Mouse (Mus musculus) neural tube, embryonic 10.5 days (tissue): ENCODE results near the gene Rsbn1l.

Experiments
- DNase-seq: peaks from one replicate; pipeline ENCODE4 v3.0.0-alpha.2; 2017; ENCODE audit warnings: low spot score; ENCODE audit errors: extremely low spot score

Gene Rsbn1l

DNA sequence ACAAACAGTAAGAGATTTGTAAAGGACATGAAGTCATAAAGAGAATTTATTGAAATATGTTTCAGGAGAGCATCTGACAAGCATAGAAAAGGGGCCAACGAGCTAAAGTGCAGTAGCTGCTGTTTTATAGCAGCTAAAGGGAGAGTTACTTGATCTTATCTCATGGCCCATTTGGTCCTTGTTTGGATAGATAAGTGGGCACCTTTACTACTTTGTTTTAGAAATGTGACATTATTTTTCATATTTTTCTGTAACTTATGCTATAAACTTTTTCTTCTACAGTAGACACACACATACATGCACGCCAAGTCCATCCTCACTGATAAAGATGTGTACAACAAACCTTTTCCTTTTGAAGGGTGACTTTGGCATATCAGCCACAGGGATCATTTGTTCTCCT lies 50.8 kb downstream of the Rsbn1l start:
- DNase-seq, result no peak

DNA sequence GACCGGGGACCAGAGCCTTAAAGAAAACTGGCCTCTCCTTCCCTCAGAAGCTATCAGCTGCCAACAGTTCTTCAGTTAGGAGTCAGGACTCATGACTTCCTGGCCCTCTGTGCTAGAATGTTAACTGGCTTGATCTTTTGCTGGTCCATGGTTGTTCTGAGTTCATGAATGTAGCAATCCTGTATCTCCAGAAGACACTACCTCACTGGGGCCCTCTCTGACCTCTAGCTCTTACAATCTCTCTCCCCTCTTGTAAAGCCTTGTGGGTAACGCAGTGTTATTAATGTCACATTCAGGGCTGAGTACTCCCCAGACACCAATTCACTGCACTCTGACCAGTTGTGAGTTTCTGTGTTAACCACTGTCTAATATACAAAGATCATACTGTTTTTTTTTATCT lies 51.6 kb downstream of the Rsbn1l start:
- no peak for DNase-seq

DNA sequence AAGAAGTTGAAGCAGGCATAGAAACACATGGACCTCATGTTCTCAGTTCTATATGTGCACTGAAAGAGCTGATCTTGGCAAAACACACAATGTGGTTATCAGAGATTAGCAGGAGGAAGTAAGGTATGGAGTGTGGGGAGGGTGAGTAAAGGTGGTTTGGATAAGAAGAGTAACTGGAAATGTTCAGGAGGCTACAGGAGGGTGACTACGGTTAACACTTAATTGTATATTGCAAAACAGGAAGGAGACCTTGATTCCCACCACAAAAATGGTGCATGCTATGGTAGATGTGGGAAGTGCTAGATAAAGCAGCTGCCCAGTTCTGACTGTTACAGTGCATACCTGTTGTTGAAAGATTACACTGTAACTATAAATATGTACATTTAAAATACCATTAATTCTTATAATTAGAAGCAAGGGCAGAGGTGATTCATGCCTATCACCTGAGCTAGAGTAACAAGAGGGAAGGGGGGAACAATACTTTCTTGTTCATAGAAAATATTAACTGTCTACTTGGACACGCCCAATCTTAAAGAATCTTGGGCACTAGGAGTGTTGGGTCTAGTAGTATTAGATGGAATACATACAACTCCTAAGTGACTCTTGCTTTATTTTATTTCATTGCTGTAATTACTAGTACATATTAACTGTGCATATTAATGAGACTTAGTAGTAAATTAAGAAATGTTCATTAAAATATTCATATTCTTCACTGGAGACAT lies 58.6 kb downstream of the Rsbn1l start:
- no peak for DNase-seq

DNA sequence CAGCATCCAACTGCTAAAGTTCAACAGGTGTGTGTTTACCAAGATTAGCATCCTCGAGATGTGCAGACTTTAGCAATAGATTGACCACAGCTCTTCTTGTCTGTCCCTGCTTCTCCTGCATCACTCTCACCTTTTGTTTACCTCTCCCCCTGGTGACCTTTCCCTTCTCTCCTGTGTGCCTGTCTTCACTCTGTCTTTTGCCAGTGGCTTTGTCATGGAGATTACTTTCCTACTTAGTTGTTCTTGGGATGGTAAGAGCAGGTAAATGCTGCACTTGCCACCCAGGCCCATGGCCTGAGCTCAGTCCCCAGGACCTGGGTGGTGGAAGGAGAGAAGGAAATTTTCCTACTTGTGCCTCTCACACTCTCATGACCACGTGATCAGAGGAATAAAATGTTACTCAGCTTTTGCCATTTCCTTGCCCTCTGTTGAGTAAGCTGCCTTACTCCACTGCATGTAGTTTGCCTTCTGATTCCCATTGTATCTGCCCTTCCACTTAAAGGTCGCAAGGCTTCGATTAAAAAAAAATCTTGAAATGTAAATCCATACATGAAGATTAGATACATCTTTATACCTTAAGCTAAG lies 72.1 kb downstream of the Rsbn1l start:
- no peak for DNase-seq

DNA sequence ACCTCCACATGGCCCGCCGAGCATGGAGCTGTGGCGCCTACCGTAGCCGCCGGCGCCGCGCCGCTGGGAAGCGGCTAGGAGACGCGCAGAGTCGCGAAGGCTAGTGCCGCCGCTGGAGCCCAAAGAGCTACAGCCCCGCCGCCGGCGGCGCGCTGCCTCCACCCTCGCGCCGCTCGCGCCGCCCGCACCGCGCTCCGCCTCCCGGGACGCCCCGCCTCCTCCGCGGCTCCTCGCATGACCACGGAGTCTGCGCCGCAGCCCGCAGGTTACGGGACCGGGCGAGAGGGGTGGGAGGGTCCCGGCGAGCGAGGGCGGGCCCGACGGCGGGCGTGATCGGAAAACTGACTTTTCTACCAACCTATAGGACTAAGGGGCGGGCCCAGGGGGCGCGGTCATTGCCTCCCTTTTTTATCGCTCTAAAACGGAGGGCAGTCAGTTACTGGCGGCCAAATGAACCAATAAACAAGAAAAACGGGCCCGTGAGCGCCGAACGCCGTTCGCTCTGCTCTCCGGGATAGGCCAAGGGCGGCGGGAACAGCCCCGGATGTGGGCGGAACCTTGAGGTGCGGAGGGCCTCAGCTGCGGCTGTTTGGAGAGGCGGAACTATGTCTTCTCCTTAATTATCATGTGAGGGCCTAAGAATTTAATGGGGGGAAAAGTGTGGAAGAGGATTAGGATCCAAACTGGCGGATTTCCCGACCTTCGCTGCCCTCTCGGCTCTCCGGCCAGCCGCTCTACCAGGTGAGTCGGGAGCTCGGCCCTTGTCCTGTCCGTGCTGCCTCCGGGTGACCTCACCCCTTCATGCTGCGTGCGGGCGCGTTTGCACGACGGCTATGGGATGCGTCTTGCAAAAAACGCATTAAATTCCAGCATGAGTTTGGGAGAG lies 74.0 kb downstream of the Rsbn1l start, which contains the start of the genes Phtf2 and Tmem60:
TSS of gene Phtf2 (minus strand) at position 210 of the 886 bp plus-strand sequence.
TSS of gene Tmem60 (plus strand) at position 277 of the 886 bp plus-strand sequence.
- peak; percentile 97 for DNase-seq

DNA sequence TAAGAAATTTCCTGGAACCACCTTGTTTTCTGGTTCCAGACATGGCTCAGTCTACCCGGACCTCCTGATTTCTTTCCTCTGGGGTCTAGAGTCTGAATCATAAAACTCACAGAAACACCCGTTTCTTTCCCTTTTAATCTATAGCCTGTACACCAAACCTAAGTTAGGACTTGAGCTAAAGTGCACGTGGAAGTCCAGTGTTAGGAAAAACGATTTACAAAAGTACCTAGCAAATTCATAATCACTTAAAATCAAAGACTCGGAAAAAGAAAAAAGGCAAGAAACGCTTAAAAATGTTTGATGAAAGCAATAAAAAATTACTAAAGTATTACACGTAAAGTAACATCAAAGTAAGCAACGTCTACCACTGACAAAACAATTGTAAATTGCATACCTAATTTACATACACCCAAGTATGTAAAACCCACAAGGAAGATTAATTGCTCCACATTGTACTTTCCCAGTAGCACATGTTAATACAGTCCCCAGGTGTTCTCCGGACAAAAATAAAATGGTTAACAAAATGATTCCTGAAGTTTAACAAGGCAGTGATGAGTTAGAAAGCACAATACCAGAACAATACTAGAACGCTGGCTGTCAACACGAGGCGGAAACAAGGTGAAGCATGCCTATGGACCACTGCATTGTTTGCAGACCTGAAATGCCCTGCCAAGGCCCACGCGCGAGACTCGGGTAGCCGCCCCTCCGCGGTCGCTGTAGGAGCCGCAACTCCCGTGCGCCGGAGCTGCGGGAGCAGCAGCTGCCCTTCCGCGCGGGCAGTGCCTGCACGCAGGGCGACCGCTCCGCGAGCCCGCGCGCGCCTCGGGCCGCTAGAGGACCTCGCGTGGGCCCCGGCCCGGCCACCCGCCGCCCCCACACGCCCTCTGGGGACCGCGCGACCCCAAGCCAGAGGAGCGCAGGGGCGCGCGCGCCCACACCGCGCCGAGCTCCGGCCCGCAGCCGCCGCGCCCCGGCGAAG lies 75.1 kb downstream of the Rsbn1l start:
- DNase-seq, result peak; percentile 68

DNA sequence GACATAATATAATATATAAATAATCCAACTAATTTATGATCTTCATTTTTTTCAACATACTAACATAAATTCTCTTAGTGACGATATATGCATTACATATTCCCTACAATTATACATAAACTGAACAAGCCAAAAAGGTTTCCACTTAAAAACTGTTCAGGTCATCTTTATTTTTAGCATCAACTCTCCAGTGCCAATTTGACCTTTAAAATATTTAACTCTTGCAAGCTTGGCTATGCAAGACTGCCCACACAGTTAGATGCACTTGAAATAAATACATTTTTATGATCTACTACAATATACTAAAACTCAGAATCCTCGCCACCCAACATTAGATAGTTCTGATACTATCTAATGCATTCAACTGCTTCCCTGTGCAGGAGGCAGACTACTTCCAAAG lies 75.8 kb downstream of the Rsbn1l start:
- no peak for DNase-seq

DNA sequence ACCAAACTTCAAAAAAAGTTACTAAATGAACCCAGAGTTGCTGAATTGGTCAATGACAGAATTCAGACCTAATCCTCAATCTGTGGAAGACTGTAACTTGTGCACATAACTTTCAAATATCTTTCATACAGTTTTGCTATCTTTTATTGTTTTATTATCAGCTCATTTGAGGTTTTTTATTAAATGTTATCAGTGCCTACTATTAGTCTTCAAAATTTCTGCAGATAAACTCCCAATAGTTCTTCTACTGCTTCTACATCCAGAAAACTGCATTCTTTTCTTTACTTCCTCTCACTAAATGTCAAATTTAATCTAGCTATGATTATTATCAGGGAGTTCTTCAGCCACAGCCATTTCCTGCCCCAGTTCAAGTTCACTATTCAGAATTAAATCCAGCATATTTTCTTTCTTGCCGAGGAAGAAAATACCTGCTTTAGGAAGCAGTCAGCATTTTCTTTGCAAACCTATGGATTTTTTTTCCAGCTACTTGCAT lies 79.2 kb downstream of the Rsbn1l start:
- no peak for DNase-seq

DNA sequence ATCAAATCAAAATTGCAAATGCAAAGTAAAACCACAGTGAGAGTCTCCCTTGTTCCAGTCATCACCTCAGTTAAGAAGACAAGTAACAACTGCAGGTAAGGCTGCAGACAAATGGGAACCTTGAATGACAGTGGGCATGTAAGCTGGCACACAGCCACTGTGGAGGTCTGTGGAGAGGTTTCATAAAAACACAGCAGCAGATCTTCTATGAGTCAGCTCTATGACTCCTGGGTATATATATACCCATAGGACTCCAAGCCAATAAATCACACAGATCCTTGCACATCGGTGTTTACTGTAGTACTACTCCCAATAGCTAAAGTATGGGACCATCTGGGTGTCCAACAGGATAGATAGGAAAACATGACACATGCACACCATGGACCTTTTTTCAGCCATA lies 83.1 kb downstream of the Rsbn1l start:
- DNase-seq, result no peak

DNA sequence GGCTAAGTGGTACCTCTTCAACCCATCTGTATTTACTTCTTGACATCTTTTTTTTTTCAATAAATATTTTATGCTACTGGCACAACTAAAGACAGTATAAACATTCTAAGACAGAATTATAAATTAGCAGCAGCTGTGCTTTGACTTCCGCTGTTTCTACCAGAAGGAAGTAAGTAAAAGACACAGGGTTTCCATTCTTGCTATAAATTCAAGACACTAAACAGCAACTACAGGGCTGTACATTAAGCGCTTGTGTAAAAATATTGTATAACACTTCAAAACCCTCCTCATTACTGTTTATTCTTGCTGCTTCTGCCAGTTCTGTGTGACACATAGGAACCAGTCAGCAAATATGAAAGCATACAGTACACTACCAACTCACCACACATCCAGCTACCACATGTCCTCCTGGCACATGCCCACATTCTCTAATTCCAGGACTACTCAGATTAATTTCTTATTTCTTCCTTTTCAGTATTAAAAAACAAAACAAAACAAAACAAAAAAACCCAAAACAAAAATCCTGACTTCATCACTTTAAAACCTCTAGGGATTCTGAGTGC lies 90.9 kb downstream of the Rsbn1l start:
- DNase-seq, result no peak

DNA sequence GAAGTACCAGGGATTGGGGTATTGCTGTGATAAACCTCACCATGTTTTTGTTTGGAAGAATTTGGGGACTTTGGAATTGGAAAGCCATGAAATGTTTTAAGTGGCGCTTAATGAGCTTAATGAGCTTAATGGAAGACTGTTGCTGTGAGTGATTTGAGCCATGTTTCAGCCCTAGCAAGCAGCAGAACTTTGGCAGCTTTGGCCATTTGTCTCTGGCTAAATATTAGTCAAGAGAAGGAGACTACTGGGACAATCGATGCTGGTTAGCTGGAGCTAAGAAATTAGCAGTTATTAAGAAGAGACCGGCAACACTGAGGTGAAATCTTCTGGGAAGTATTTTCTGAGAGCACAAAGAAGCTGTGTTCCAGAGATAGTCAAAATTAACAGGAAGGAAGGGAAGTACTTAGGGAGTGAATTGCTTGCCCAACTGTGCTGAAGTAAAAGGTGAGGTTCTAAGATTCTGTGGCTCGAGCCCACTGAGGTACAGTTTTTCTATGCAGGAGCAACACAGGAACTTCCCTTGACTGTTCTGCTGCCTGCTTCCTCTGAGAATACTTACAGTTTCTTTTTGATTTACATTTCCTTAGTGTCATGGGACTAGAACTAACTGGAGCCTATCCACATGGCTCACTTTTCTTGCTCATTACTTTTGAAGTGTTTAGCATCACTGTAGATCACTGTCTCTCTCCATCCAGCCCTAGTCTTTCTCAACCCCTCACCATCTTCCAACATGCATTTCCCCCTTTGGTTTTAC lies 91.8 kb downstream of the Rsbn1l start:
- no peak for DNase-seq

DNA sequence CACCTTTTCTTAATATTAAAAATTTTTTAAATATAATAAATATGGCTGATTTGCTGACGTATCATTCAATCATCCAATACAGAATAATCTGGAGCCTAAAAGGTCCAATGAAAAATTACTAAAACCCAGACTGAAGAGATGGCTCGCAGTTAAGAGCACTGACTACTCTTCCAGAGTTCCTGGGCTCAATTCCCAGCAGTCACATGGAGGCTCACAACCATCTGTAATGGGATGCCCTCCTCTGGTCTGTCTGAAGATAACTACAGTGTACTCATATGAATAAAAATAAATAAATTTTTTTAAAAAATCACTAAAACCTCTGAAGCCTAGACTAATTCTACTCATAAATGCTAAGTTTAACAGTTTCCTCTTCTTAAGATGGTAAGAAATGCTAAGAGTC lies 94.3 kb downstream of the Rsbn1l start:
- no peak for DNase-seq

DNA sequence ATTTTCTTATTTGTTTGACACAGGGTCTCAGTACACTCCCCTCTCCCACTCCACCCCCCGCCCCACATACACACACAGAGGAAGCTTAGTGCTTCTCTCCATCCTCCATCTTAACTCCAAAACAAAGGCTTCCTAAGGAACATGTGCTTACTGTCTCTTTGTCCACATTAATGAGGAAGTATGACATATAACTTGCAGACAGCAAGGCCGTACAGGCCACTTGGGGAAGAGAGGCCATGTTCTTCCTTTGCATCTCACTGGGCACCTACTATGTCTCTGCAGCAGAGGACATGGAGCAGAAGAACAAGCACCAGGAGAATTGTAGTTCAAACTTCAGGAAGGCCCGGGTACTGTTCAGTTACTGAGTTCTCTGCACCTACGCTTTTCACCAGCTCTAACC lies 95.6 kb downstream of the Rsbn1l start:
- no peak for DNase-seq

DNA sequence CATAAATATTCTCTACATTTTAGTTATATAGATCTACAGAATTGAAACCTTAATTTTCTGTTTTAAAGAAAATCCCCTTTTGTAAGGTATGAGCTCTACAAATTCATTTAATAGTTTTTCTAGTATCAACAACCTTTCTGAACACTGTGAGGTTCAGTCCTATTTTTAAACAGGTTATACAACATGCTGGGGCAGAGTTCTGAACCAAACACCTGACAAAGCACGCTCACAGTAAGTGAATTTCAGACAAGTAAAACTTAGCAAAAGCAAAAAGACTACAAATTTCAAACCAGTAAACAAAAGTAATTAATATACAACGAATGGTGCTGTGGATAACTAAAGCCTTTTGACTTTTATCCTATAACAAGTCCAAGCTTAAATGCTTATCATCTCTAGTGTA lies 97.8 kb downstream of the Rsbn1l start:
- no peak for DNase-seq

DNA sequence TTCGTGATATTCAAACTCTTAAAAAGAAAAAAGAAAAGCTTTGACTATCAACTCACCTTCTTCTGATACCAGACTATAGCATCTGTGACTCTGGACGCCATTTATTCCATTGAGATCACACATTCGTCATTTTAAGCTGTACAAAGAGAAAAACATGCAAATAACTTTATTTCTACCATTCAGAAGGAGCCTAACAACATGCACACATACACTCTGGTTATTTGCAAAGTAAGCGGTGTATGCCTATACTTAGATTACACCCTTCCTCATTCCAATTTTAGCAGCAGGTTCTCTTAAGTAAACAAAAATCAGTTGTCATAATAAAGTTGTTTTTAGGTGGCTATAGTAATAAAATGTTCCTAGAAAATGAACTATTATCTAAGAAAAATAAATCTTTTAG lies 101.1 kb downstream of the Rsbn1l start:
- no peak for DNase-seq

DNA sequence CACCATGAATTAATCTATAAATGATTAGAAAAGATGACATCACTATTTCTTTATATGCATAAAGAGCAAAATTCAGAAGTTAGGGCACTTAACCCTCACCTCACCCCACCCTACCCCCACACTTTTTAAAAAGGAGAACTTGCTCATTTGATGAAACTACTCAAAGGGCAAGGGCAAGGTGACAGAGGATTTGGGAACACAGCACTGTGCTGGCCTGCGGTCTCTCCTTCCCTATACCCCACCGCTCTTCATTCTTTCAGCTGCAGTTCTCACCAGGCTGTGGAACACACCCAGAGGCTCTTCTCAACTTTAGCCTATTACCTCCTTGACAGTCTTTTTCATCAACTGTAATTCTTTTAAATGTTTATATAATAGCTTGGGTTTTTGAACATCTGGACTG lies 109.2 kb downstream of the Rsbn1l start:
- DNase-seq, result no peak

DNA sequence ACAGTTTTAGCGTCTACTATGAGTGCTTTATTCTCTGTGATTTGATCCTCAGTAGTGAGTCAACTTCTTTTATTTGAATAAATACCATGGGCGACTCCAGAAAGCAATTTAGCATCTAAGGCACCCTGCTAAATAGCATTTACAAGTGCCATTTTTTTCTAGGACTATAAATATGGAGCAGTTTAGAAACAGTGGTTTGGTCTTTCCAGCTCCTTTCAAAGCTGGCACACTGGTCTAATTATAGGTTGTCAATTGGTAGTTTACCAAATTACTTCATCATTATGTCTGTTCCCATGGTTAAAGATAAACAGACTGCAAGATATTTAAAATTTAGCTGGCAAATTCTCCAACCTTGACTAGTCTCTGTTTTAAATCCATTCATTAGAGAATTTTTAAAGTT lies 112.4 kb downstream of the Rsbn1l start:
- DNase-seq, result no peak

DNA sequence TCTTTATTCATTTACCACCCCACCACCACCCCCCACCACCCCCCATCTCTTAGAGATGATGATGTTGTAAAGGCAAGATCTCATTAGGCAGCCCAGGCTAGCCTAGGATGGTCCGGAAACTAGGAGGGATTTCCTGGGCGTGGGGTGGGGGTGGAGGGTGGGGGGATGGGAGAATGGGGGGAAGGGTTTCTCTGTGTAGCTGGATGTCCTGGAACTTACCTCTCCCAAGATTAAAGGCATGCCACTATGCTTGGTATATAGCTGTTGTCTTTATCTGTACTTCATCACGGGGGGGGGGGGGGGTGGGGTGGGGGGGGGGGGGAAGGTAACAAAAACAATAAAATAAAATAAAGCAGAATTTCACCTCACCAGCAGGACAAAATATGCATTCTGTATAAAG lies 112.8 kb downstream of the Rsbn1l start:
- no peak for DNase-seq
